Mouse (Mus musculus): ENCODE data around the gene Tm2d1. TPM values are rescaled to one million over a fixed set of nuclear protein-coding genes. Genes with fewer than 3 reads are reported as not detected.

The Tm2d1 gene
- polyA plus RNA-seq, 1 experiment from 2014 or later = 52.8 TPM

GRCm38 (mm10) chr4:98395690-98396437 lies 12.8 kb upstream of the Tm2d1 start, which contains the start of gene Patj:
Gene Patj (plus strand): TSS chr4:98395785.
- Histone ChIP-seq H3K27me3 (replicated peaks; ENCODE audit: control insufficient read depth, insufficient read depth, low read length) (no peaks in the 10 kb centered on the region), H3K9me3 (ENCODE audit: control insufficient read depth, low read length) (no peaks in the 10 kb centered on the region), H3K4me2 (peak within 1 kb of the TSS; percentile 97), H3K9ac (ENCODE audit: low read depth, low read length) (peak within 1 kb of the TSS; percentile 74), H3K36me3 (ENCODE audit: control insufficient read depth, insufficient read depth, low read length) (no peaks in the 10 kb centered on the region), H3K4me3 (ENCODE audit: low read depth, low read length) (peak within 1 kb of the TSS; percentile 76), H3K27ac (ENCODE audit: low read depth, low read length) (no peak within 1 kb of the TSS), H3K4me1 (replicated peaks; ENCODE audit: control insufficient read depth, insufficient read depth, low read length) (no peaks in the 10 kb centered on the region)
- WGBS = 2% methylated on average over 62 of the region's 73 CpGs
- ATAC-seq (replicated peaks; ENCODE audit: low FRiP score) (peak; percentile 63; the same call in 1 of the 2 replicates), DNase-seq (ENCODE audit: low spot score) (peak; percentile 60)

- no peaks in the 10 kb centered on the region for H3K36me3 ChIP-seq (ENCODE audit: control insufficient read depth, insufficient read depth, low read length)
- no peak for DNase-seq (ENCODE audit: low spot score)
- H3K27me3 ChIP-seq (replicated peaks; ENCODE audit: control insufficient read depth, insufficient read depth, low read length) = no peaks in the 10 kb centered on the region
- H3K4me2 ChIP-seq = peak overlapping the region; percentile 97
- H3K4me3 ChIP-seq (ENCODE audit: low read depth, low read length) = peak overlapping the region; percentile 76
- peak overlapping the region; percentile 74 for H3K9ac ChIP-seq (ENCODE audit: low read depth, low read length)
- no peaks in the 10 kb centered on the region for H3K9me3 ChIP-seq (ENCODE audit: control insufficient read depth, low read length)
- 10% methylated on average over 7 of the region's 7 CpGs for WGBS
- H3K27ac ChIP-seq (ENCODE audit: low read depth, low read length) = no peak overlapping the region
- no peaks in the 10 kb centered on the region for H3K4me1 ChIP-seq (replicated peaks; ENCODE audit: control insufficient read depth, insufficient read depth, low read length)
- ATAC-seq (replicated peaks; ENCODE audit: low FRiP score) = no peak
Measured at GRCm38 (mm10) chr4:98395346-98395689, 12.2 kb upstream of the Tm2d1 start.

GRCm38 (mm10) chr4:98385036-98385435 lies 1.9 kb upstream of the Tm2d1 start:
- H3K4me2 ChIP-seq = no peak overlapping the region
- no peaks in the 10 kb centered on the region for H3K4me1 ChIP-seq (replicated peaks; ENCODE audit: control insufficient read depth, insufficient read depth, low read length)
- H3K9me3 ChIP-seq (ENCODE audit: control insufficient read depth, low read length) = no peaks in the 10 kb centered on the region
- ATAC-seq (replicated peaks; ENCODE audit: low FRiP score) (no peak), DNase-seq (ENCODE audit: low spot score) (no peak)
- H3K9ac ChIP-seq (ENCODE audit: low read depth, low read length) = no peak overlapping the region
- no peaks in the 10 kb centered on the region for H3K27me3 ChIP-seq (replicated peaks; ENCODE audit: control insufficient read depth, insufficient read depth, low read length)
- 53% methylated on average over 5 of the region's 5 CpGs for WGBS
- H3K4me3 ChIP-seq (ENCODE audit: low read depth, low read length) = no peak overlapping the region
- H3K27ac ChIP-seq (ENCODE audit: low read depth, low read length) = no peak overlapping the region
- H3K36me3 ChIP-seq (ENCODE audit: control insufficient read depth, insufficient read depth, low read length) = no peaks in the 10 kb centered on the region

- WGBS = 89% methylated on average over 2 of the region's 2 CpGs
- no peak for DNase-seq (ENCODE audit: low spot score)
- H3K4me1 ChIP-seq (replicated peaks; ENCODE audit: control insufficient read depth, insufficient read depth, low read length) = no peaks in the 10 kb centered on the region
Measured at GRCm38 (mm10) chr4:98376943-98377342, 6.2 kb downstream of the Tm2d1 start.

DNA sequence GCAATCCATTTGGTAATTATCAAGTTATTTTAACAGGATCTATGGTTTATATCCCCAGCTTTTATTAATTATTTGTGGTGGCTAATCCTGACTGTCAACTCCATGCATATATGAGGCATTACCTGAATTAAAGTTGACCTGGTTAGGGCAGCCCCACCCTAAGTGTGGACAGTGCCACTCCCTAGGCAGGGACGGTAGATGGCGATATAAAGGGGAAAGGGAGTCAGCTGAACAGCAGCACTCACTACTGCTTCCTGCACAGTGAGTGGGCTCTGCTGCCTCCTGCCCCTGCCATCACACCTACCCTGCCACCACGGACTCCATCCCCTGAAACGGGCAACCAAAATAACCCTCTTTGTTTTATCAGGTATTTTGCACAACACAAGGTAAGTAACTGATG lies 7.7 kb downstream of the Tm2d1 start:
- H3K4me2 ChIP-seq = no peak overlapping the region
- peaks cover 2% of the 10 kb centered on the region; the same call in 1 of the 2 replicates for H3K36me3 ChIP-seq (ENCODE audit: control insufficient read depth, insufficient read depth, low read length)
- no peaks in the 10 kb centered on the region for H3K27me3 ChIP-seq (replicated peaks; ENCODE audit: control insufficient read depth, insufficient read depth, low read length)
- no peak overlapping the region for H3K9ac ChIP-seq (ENCODE audit: low read depth, low read length)
- peak; percentile 68; the same call in 1 of the 2 replicates for ATAC-seq (replicated peaks; ENCODE audit: low FRiP score)
- H3K4me3 ChIP-seq (ENCODE audit: low read depth, low read length) = no peak overlapping the region
- DNase-seq (ENCODE audit: low spot score) = no peak
- 60% methylated on average over 4 of the region's 4 CpGs for WGBS
- H3K9me3 ChIP-seq (ENCODE audit: control insufficient read depth, low read length) = no peaks in the 10 kb centered on the region
- H3K27ac ChIP-seq (ENCODE audit: low read depth, low read length) = no peak overlapping the region
- H3K4me1 ChIP-seq (replicated peaks; ENCODE audit: control insufficient read depth, insufficient read depth, low read length) = no peaks in the 10 kb centered on the region

More at GRCm38 (mm10) chr4:98376943-98377342, 6.2 kb downstream of the Tm2d1 start:
- no peak overlapping the region for H3K9ac ChIP-seq (ENCODE audit: low read depth, low read length)
- H3K9me3 ChIP-seq (ENCODE audit: control insufficient read depth, low read length) = no peaks in the 10 kb centered on the region
- no peak overlapping the region for H3K4me3 ChIP-seq (ENCODE audit: low read depth, low read length)
- no peak overlapping the region for H3K4me2 ChIP-seq
- no peak overlapping the region for H3K27ac ChIP-seq (ENCODE audit: low read depth, low read length)
- peaks cover 2% of the 10 kb centered on the region; the same call in 1 of the 2 replicates for H3K36me3 ChIP-seq (ENCODE audit: control insufficient read depth, insufficient read depth, low read length)
- no peaks in the 10 kb centered on the region for H3K27me3 ChIP-seq (replicated peaks; ENCODE audit: control insufficient read depth, insufficient read depth, low read length)
- no peak for ATAC-seq (replicated peaks; ENCODE audit: low FRiP score)

GRCm38 (mm10) chr4:98358034-98358809 lies 24.9 kb downstream of the Tm2d1 start:
- DNase-seq (ENCODE audit: low spot score) = no peak
- Histone ChIP-seq H3K36me3 (ENCODE audit: control insufficient read depth, insufficient read depth, low read length) (peaks cover 5% of the 10 kb centered on the region), H3K4me1 (replicated peaks; ENCODE audit: control insufficient read depth, insufficient read depth, low read length) (no peaks in the 10 kb centered on the region), H3K9me3 (ENCODE audit: control insufficient read depth, low read length) (no peaks in the 10 kb centered on the region), H3K4me2 (no peak overlapping the region), H3K27ac (ENCODE audit: low read depth, low read length) (no peak overlapping the region), H3K4me3 (ENCODE audit: low read depth, low read length) (no peak overlapping the region), H3K9ac (ENCODE audit: low read depth, low read length) (no peak overlapping the region), H3K27me3 (replicated peaks; ENCODE audit: control insufficient read depth, insufficient read depth, low read length) (no peaks in the 10 kb centered on the region)
- 87% methylated on average over 9 of the region's 9 CpGs for WGBS
- no peak for ATAC-seq (replicated peaks; ENCODE audit: low FRiP score)

DNA sequence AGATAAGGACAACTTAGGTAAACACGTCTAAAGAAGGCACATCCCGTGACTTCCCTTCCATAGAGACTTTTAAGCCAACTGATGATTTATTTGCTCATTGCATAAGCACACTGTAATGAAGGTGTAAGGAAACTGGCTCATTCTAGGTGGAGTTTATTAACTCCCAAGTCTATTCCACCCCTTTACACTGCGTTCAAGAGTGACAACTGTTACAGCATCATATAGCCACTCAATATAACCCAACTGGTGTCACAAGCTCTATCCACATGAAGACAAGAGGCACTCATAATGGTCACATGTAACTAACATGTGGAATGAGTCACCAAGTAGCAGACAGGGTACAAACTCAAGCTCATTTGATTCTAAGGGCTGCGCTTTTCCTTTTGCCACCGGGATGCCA lies 34.5 kb downstream of the Tm2d1 start:
- no peaks in the 10 kb centered on the region for H3K27me3 ChIP-seq (replicated peaks; ENCODE audit: control insufficient read depth, insufficient read depth, low read length)
- no peak overlapping the region for H3K9ac ChIP-seq (ENCODE audit: low read depth, low read length)
- 68% methylated on average over 5 of the region's 5 CpGs for WGBS
- H3K36me3 ChIP-seq (ENCODE audit: control insufficient read depth, insufficient read depth, low read length) = no peaks in the 10 kb centered on the region
- no peak for ATAC-seq (replicated peaks; ENCODE audit: low FRiP score)
- no peak overlapping the region for H3K4me3 ChIP-seq (ENCODE audit: low read depth, low read length)
- no peak overlapping the region for H3K27ac ChIP-seq (ENCODE audit: low read depth, low read length)
- H3K4me1 ChIP-seq (replicated peaks; ENCODE audit: control insufficient read depth, insufficient read depth, low read length) = no peaks in the 10 kb centered on the region
- no peaks in the 10 kb centered on the region for H3K9me3 ChIP-seq (ENCODE audit: control insufficient read depth, low read length)
- no peak for DNase-seq (ENCODE audit: low spot score)
- H3K4me2 ChIP-seq = no peak overlapping the region

GRCm38 (mm10) chr4:98345783-98346182 lies 37.3 kb downstream of the Tm2d1 start:
- ATAC-seq (replicated peaks; ENCODE audit: low FRiP score) (no peak), DNase-seq (ENCODE audit: low spot score) (no peak)
- Histone ChIP-seq H3K4me2 (no peak overlapping the region), H3K27me3 (replicated peaks; ENCODE audit: control insufficient read depth, insufficient read depth, low read length) (no peaks in the 10 kb centered on the region), H3K36me3 (ENCODE audit: control insufficient read depth, insufficient read depth, low read length) (no peaks in the 10 kb centered on the region), H3K4me3 (ENCODE audit: low read depth, low read length) (no peak overlapping the region), H3K9me3 (ENCODE audit: control insufficient read depth, low read length) (no peaks in the 10 kb centered on the region), H3K9ac (ENCODE audit: low read depth, low read length) (no peak overlapping the region), H3K4me1 (replicated peaks; ENCODE audit: control insufficient read depth, insufficient read depth, low read length) (no peaks in the 10 kb centered on the region), H3K27ac (ENCODE audit: low read depth, low read length) (no peak overlapping the region)
- WGBS = 86% methylated on average over 10 of the region's 10 CpGs
